Mouse (Mus musculus): ENCODE data around the gene Pparg. TPM values are rescaled to one million over a fixed set of nuclear protein-coding genes. Genes with fewer than 3 reads are reported as not detected.

The Pparg gene
- total and polyA plus RNA-seq, 3 experiments, result not detected

GRCm38 (mm10) chr6:115469666-115470581 is 109.2 kb downstream of the Pparg start:
- Histone ChIP-seq H3K4me2 (ENCODE audit: insufficient read depth, low read depth, poor library complexity, severe bottlenecking) (no peak overlapping the region), H3K4me1 (ENCODE audit: control insufficient read depth in 1 of 2, insufficient read depth in 2 of 2) (peaks cover 6 to 48% of the 10 kb centered on the region in 2 experiments; a peak in 3 of 4 replicates), H3K4me3 (replicated peaks in 1 of 3; ENCODE audit: low read depth in 2 of 3, low read length in 2 of 3, poor library complexity in 1 of 3) (no peak overlapping the region), H3K79me2 (replicated peaks; ENCODE audit: control insufficient read depth, extremely low read depth, insufficient read depth, poor library complexity, severe bottlenecking) (no peaks in the 10 kb centered on the region), H3K36me3 (replicated peaks in 1 of 2; ENCODE audit: control insufficient read depth in 1 of 2, insufficient read depth in 1 of 2, low read length in 1 of 2) (no peaks in the 10 kb centered on the region), H3K9me3 (replicated peaks; ENCODE audit: low read length) (no peaks in the 10 kb centered on the region), H3K27ac (ENCODE audit: insufficient read depth, low read depth) (no peak overlapping the region), H3K27me3 (replicated peaks) (no peaks in the 10 kb centered on the region), H3K9ac (ENCODE audit: insufficient read depth, low read depth) (no peak overlapping the region)
- TF ChIP-seq CTCF (conservative IDR thresholded peaks at IDR 0.05 in 1 of 2, IDR thresholded peaks at IDR 0.05 in 1 of 2; ENCODE audit: low read depth in 2 of 2, low read length in 2 of 2) (no peak), IRF4 (IDR thresholded peaks at IDR 0.05; ENCODE audit: low read depth, low read length) (no peak), UBTF (IDR thresholded peaks at IDR 0.05; ENCODE audit: low read depth, low read length) (no peak), JUND (conservative IDR thresholded peaks at IDR 0.05; ENCODE audit: low read depth, low read length) (no peak), TCF12 (IDR thresholded peaks at IDR 0.05; ENCODE audit: low read depth, low read length) (no peak), MYC (IDR thresholded peaks at IDR 0.05; ENCODE audit: low read depth, low read length) (no peak), ELF1 (IDR thresholded peaks at IDR 0.05; ENCODE audit: low read depth, low read length) (no peak), NRF1 (IDR thresholded peaks at IDR 0.05; ENCODE audit: low read depth, low read length) (no peak), PAX5 (IDR thresholded peaks at IDR 0.05; ENCODE audit: low read length) (no peak), ETS1 (conservative IDR thresholded peaks at IDR 0.05; ENCODE audit: low read depth, low read length) (no peak), GABPA (IDR thresholded peaks at IDR 0.05; ENCODE audit: insufficient replicate concordance, low read depth, low read length) (no peak), NELFE (IDR thresholded peaks at IDR 0.05; ENCODE audit: low read depth, low read length) (no peak), SIN3A (IDR thresholded peaks at IDR 0.05; ENCODE audit: low read length) (no peak), MEF2A (IDR thresholded peaks at IDR 0.05; ENCODE audit: borderline replicate concordance, low read depth, low read length) (no peak), EP300 (IDR thresholded peaks at IDR 0.05; ENCODE audit: low read length) (no peak)
- in situ Hi-C loops (cut with MboI; ENCODE audit: low pct_ligation_motif_present, low pct_unique_long_range_greater_than_20kb, low sequenced_read_pairs), result no loop called here
- no peak for DNase-seq (ENCODE audit: extremely low read depth)
- dilution Hi-C loops (cut with MboI; ENCODE audit: extremely low pct_ligation_motif_present, extremely low pct_unique_long_range_greater_than_20kb, low sequenced_read_pairs), result no loop called here

- Histone ChIP-seq H3K4me1 (ENCODE audit: control insufficient read depth in 1 of 2, insufficient read depth in 2 of 2) (peaks cover 3 to 33% of the 10 kb centered on the region in 2 experiments; a peak in 3 of 4 replicates), H3K9ac (ENCODE audit: insufficient read depth, low read depth) (no peak overlapping the region), H3K27me3 (replicated peaks) (no peaks in the 10 kb centered on the region), H3K79me2 (replicated peaks; ENCODE audit: control insufficient read depth, extremely low read depth, insufficient read depth, poor library complexity, severe bottlenecking) (no peaks in the 10 kb centered on the region), H3K9me3 (replicated peaks; ENCODE audit: low read length) (no peaks in the 10 kb centered on the region), H3K36me3 (replicated peaks in 1 of 2; ENCODE audit: control insufficient read depth in 1 of 2, insufficient read depth in 1 of 2, low read length in 1 of 2) (no peaks in the 10 kb centered on the region), H3K27ac (ENCODE audit: insufficient read depth, low read depth) (no peak overlapping the region), H3K4me2 (ENCODE audit: insufficient read depth, low read depth, poor library complexity, severe bottlenecking) (no peak overlapping the region), H3K4me3 (replicated peaks in 1 of 3; ENCODE audit: low read depth in 2 of 3, low read length in 2 of 3, poor library complexity in 1 of 3) (no peak overlapping the region)
- dilution Hi-C loops (cut with MboI; ENCODE audit: extremely low pct_ligation_motif_present, extremely low pct_unique_long_range_greater_than_20kb, low sequenced_read_pairs), result no loop called here
- DNase-seq (ENCODE audit: extremely low read depth), result no peak
- in situ Hi-C loops (cut with MboI; ENCODE audit: low pct_ligation_motif_present, low pct_unique_long_range_greater_than_20kb, low sequenced_read_pairs), result no loop called here
- TF ChIP-seq MAX (IDR thresholded peaks at IDR 0.05; ENCODE audit: low read length), result no peak
- TF ChIP-seq SMC3 (IDR thresholded peaks at IDR 0.05; ENCODE audit: low read depth, low read length), result no peak
Observed at GRCm38 (mm10) chr6:115471956-115472355, 111.2 kb downstream of the Pparg start.
